Mouse (Mus musculus) forebrain, postnatal 0 days (tissue): ENCODE measurements around the gene Gpr37l1. TPM values are rescaled to one million over a fixed set of nuclear protein-coding genes. Genes with fewer than 3 reads are reported as not detected.
A peak's percentile ranks its signal among the peaks of the same experiment; 100 is the strongest.

Source experiments
- ATAC-seq: fragments of 200-750 bp; cut with Nextera tagmentation; 2 replicates; pipeline ENCODE4 v1.8.0; 2017; ENCODE audit warnings: mild to moderate bottlenecking, moderate library complexity
- DNase-seq: peaks from one replicate; pipeline ENCODE4 v3.0.0-alpha.2; 2015
- H3K27ac ChIP-seq: fragments of 300-500 bp; sonication (generic); 2 replicates; pipeline ENCODE4 v1.5.1; 2014; ENCODE audit warnings: low read depth, mild to moderate bottlenecking, antibody characterized with exemption, low read length, moderate library complexity, mixed read lengths
- H3K27me3 ChIP-seq: fragments of 300-500 bp; sonication (generic); 2 replicates; pipeline ENCODE4 v1.6.1; 2014; ENCODE audit warnings: mild to moderate bottlenecking, low read length, mixed read lengths; ENCODE audit not compliant: insufficient read depth
- H3K36me3 ChIP-seq: fragments of 300-500 bp; sonication (generic); 2 replicates; pipeline ENCODE4 v1.6.1; 2014; ENCODE audit warnings: mild to moderate bottlenecking, moderate library complexity; ENCODE audit not compliant: insufficient read depth
- H3K4me1 ChIP-seq: fragments of 300-500 bp; sonication (generic); 2 replicates; pipeline ENCODE4 v1.6.1; 2014; ENCODE audit warnings: antibody characterized with exemption; ENCODE audit not compliant: insufficient read depth
- H3K4me2 ChIP-seq: fragments of 300-500 bp; sonication (generic); 2 replicates; pipeline ENCODE4 v1.6.1; 2014; ENCODE audit warnings: low read depth, mild to moderate bottlenecking, moderate library complexity
- H3K4me3 ChIP-seq: fragments of 300-500 bp; sonication (generic); 2 replicates; pipeline ENCODE4 v1.5.1; 2014; ENCODE audit warnings: low read depth, low read length, mixed read lengths
- H3K9ac ChIP-seq: fragments of 300-500 bp; sonication (generic); 2 replicates; pipeline ENCODE4 v1.6.1; 2014; ENCODE audit warnings: mild to moderate bottlenecking
- H3K9me3 ChIP-seq: fragments of 300-500 bp; sonication (generic); 2 replicates; pipeline ENCODE4 v1.6.1; 2016; ENCODE audit warnings: low read length
- CTCF ChIP-seq: sonication (generic); IDR thresholded peaks from 2 replicates; pipeline ENCODE4 v1.5.1; 2016; ENCODE audit warnings: antibody characterized with exemption, control low read depth, low read depth
- WGBS: fragments of 180-500 bp; shearing (Covaris S2); extraction: QIAGEN DNeasy Blood & Tissue Kit; methylation state at CpG from one replicate; pipeline ENCODE4 v1.1.7; 2014; 5-methylcytosine and 5-hydroxymethylcytosine counted together
- polyA plus RNA-seq: library from polyadenylated mRNA; unstranded; fragments of >200 nt; fragmentation: Nextera tagmentation; extraction: Ambion mirVana; gene quantifications from 2 replicates; pipeline ENCODE4 v1.2.1, GENCODE M21; 2015
- total RNA-seq: library from RNA; depleted of rRNA; stranded (reverse); fragments of >200 nt; gene quantifications from 2 replicates; pipeline ENCODE4 v1.2.3, GENCODE M21; 2014

Gene Gpr37l1
- total and polyA plus RNA-seq, 2 experiments from 2014 or later = 5.9 to 7.6 TPM

GRCm38 (mm10) chr1:135148476-135148875, 19.0 kb downstream of the Gpr37l1 start:
- peaks cover 21% of the 10 kb centered on the region for H3K36me3 ChIP-seq
- 51% methylated on average over 4 of the region's 4 CpGs for WGBS
- H3K4me1 ChIP-seq = peaks cover 6% of the 10 kb centered on the region
- H3K4me2 ChIP-seq = peak overlapping the region; percentile 91
- peak overlapping the region; percentile 98 for H3K4me3 ChIP-seq
- H3K27me3 ChIP-seq = no peaks in the 10 kb centered on the region
- no peaks in the 10 kb centered on the region for H3K9me3 ChIP-seq
- no peak for ATAC-seq
- DNase-seq = no peak
- H3K9ac ChIP-seq = peak overlapping the region; percentile 99
- peak overlapping the region; percentile 97 for H3K27ac ChIP-seq
- TF ChIP-seq CTCF = no peak

GRCm38 (mm10) chr1:135147702-135148058, 19.8 kb downstream of the Gpr37l1 start:
- Histone ChIP-seq H3K4me1 (peaks cover 6% of the 10 kb centered on the region), H3K4me3 (peak overlapping the region; percentile 98), H3K4me2 (peak overlapping the region; percentile 91), H3K27ac (peak overlapping the region; percentile 97), H3K36me3 (peaks cover 15% of the 10 kb centered on the region; the same call in 1 of the 2 replicates), H3K9ac (peak overlapping the region; percentile 99), H3K9me3 (no peaks in the 10 kb centered on the region), H3K27me3 (no peaks in the 10 kb centered on the region)
- no peak for TF ChIP-seq CTCF
- ATAC-seq (peak; percentile 26), DNase-seq (no peak)
- 5% methylated on average over 7 of the region's 7 CpGs for WGBS

GRCm38 (mm10) chr1:135146946-135147701, 20.4 kb downstream of the Gpr37l1 start:
- no peaks in the 10 kb centered on the region for H3K27me3 ChIP-seq
- peak overlapping the region; percentile 98 for H3K4me3 ChIP-seq
- peaks cover 6% of the 10 kb centered on the region for H3K4me1 ChIP-seq
- H3K27ac ChIP-seq = peak overlapping the region; percentile 97
- no peaks in the 10 kb centered on the region for H3K9me3 ChIP-seq
- H3K36me3 ChIP-seq = 0 out of 2 replicates have a peak, but pooled peaks cover 10% of the 10 kb centered on the region
- peak; percentile 56 for ATAC-seq
- under 1% methylated on average over 66 of the region's 69 CpGs for WGBS
- H3K4me2 ChIP-seq = peak overlapping the region; percentile 91
- peak; percentile 84 for DNase-seq
- TF ChIP-seq CTCF = no peak
- H3K9ac ChIP-seq = peak overlapping the region; percentile 99

GRCm38 (mm10) chr1:135146077-135146945, 21.2 kb downstream of the Gpr37l1 start, which contains the start of gene Arl8a:
Arl8a (plus strand) TSS chr1:135146824.
- H3K4me1 ChIP-seq = peaks cover 6% of the 10 kb centered on the region
- ATAC-seq (peak; percentile 85), DNase-seq (peak; percentile 92)
- TF ChIP-seq CTCF = no peak
- no peaks in the 10 kb centered on the region for H3K27me3 ChIP-seq
- peak within 1 kb of the TSS; percentile 98 for H3K4me3 ChIP-seq
- WGBS = 4% methylated on average over 60 of the region's 78 CpGs
- H3K27ac ChIP-seq = peak within 1 kb of the TSS; percentile 97
- H3K36me3 ChIP-seq = 0 out of 2 replicates have a peak, but pooled peaks cover 4% of the 10 kb centered on the region
- peak within 1 kb of the TSS; percentile 99 for H3K9ac ChIP-seq
- no peaks in the 10 kb centered on the region for H3K9me3 ChIP-seq
- H3K4me2 ChIP-seq = peak within 1 kb of the TSS; percentile 91

- no peak overlapping the region for H3K4me3 ChIP-seq
These were observed 23.5 kb downstream of the Gpr37l1 start for GRCm38 (mm10) chr1:135143940-135144339.

GRCm38 (mm10) chr1:135142452-135142851, 25.0 kb downstream of the Gpr37l1 start:
- H3K27ac ChIP-seq = no peak overlapping the region
- no peak for TF ChIP-seq CTCF
- no peaks in the 10 kb centered on the region for H3K9me3 ChIP-seq
- ATAC-seq (no peak), DNase-seq (no peak)
- no peak overlapping the region for H3K4me2 ChIP-seq
- no peak overlapping the region for H3K9ac ChIP-seq
- H3K27me3 ChIP-seq = no peaks in the 10 kb centered on the region
- no peaks in the 10 kb centered on the region; the same call in 1 of the 2 replicates for H3K4me1 ChIP-seq
- WGBS = 73% methylated on average over 2 of the region's 2 CpGs
- no peaks in the 10 kb centered on the region for H3K36me3 ChIP-seq
- no peak overlapping the region for H3K4me3 ChIP-seq

More at GRCm38 (mm10) chr1:135143940-135144339, 23.5 kb downstream of the Gpr37l1 start:
- DNase-seq (no peak), ATAC-seq (no peak)
- Histone ChIP-seq H3K9ac (no peak overlapping the region), H3K9me3 (no peaks in the 10 kb centered on the region), H3K36me3 (no peaks in the 10 kb centered on the region), H3K4me1 (no peaks in the 10 kb centered on the region; the same call in 1 of the 2 replicates), H3K27ac (no peak overlapping the region), H3K4me2 (no peak overlapping the region), H3K27me3 (no peaks in the 10 kb centered on the region)
- WGBS = 90% methylated on average over 2 of the region's 2 CpGs
- TF ChIP-seq CTCF = no peak

GRCm38 (mm10) chr1:135139906-135140305, 27.6 kb downstream of the Gpr37l1 start:
- H3K36me3 ChIP-seq = no peaks in the 10 kb centered on the region
- no peaks in the 10 kb centered on the region for H3K4me1 ChIP-seq
- 75% methylated on average over 2 of the region's 2 CpGs for WGBS
- DNase-seq (no peak), ATAC-seq (no peak)
- no peak overlapping the region for H3K4me3 ChIP-seq
- H3K9ac ChIP-seq = no peak overlapping the region
- no peak for TF ChIP-seq CTCF
- no peak overlapping the region for H3K27ac ChIP-seq
- no peaks in the 10 kb centered on the region for H3K27me3 ChIP-seq
- no peak overlapping the region for H3K4me2 ChIP-seq
- H3K9me3 ChIP-seq = no peaks in the 10 kb centered on the region
